Mouse (Mus musculus) bone marrow, adult 2 months (tissue): ENCODE results near the gene Adarb1.

Source experiments
- CTCF ChIP-seq: fragments of 200-500 bp; IDR thresholded peaks from 2 replicates; pipeline ENCODE4 v1.5.1; 2011; ENCODE audit warnings: low read length, control low read depth; ENCODE audit not compliant: control insufficient read depth, insufficient read depth
- POLR2A ChIP-seq: fragments of 200-500 bp; IDR thresholded peaks from 2 replicates; pipeline ENCODE4 v1.6.1; 2011; ENCODE audit warnings: low read depth, mild to moderate bottlenecking, control low read depth, low read length, borderline replicate concordance; ENCODE audit not compliant: control insufficient read depth

- TF ChIP-seq CTCF (no peak), POLR2A (no peak)
These were observed 162.8 kb downstream of the Adarb1 start for GRCm38 (mm10) chr10:77255231-77255630.
